Mouse (Mus musculus) CH12.LX (cell line): ENCODE data around the gene Rnft2. TPM values are rescaled to one million over a fixed set of nuclear protein-coding genes. Genes with fewer than 3 reads are reported as not detected.
A peak's percentile ranks its signal among the peaks of the same experiment; 100 is the strongest.

ENCODE experiments used
- DNase-seq: peaks from one replicate; pipeline ENCODE4 v3.0.0-alpha.2; 2013; ENCODE audit errors: extremely low read depth
- H3K27ac ChIP-seq: 2 replicates; pipeline ENCODE4 v1.5.1; 2012; ENCODE audit warnings: low read depth, mild to moderate bottlenecking, control low read depth, moderate library complexity; ENCODE audit not compliant: insufficient read depth
- H3K27me3 ChIP-seq: replicated peaks from 2 replicates; pipeline ENCODE3; 2012; ENCODE audit warnings: inconsistent platforms
- H3K36me3 ChIP-seq, 2 experiments: replicated peaks in 1 of 2; 2 replicates each; pipeline versions ENCODE3 to v1.6.1; 2012; ENCODE audit warnings: inconsistent platforms in 1 of 2, low read length in 1 of 2, mild to moderate bottlenecking in 1 of 2, mixed read lengths in 1 of 2, moderate library complexity in 1 of 2; ENCODE audit not compliant: control insufficient read depth in 1 of 2, insufficient read depth in 1 of 2
- H3K4me1 ChIP-seq, 2 experiments: 2 replicates each; pipeline ENCODE4 v1.6.1; 2012; ENCODE audit warnings: inconsistent platforms in 1 of 2, moderate library complexity in 1 of 2; ENCODE audit not compliant: insufficient read depth in 2 of 2, control insufficient read depth in 1 of 2
- H3K4me2 ChIP-seq: 2 replicates; pipeline ENCODE4 v1.6.1; 2012; ENCODE audit warnings: low read depth, mild to moderate bottlenecking, control low read depth; ENCODE audit not compliant: poor library complexity, insufficient read depth, severe bottlenecking
- H3K4me3 ChIP-seq, 3 experiments: fragments of 150-350 bp in 1 of 3; sonication (generic) in 1 of 3; replicated peaks in 1 of 3; 2 replicates each; pipeline versions ENCODE3 to v1.5.1; 2011 to 2012; ENCODE audit warnings: low read depth in 2 of 3, low read length in 2 of 3, mild to moderate bottlenecking in 2 of 3, moderate library complexity in 2 of 3, control low read depth in 1 of 3, improper control_type of control experiment in 1 of 3, inconsistent platforms in 1 of 3, mixed read lengths in 1 of 3; ENCODE audit not compliant: poor library complexity in 1 of 3
- H3K79me2 ChIP-seq: replicated peaks from 2 replicates; pipeline ENCODE4 v1.6.1; 2012; ENCODE audit warnings: mild to moderate bottlenecking, moderate library complexity; ENCODE audit not compliant: control insufficient read depth, poor library complexity, insufficient read depth, severe bottlenecking; ENCODE audit errors: extremely low read depth
- H3K9ac ChIP-seq: 2 replicates; pipeline ENCODE4 v1.6.1; 2012; ENCODE audit warnings: low read depth, mild to moderate bottlenecking, control low read depth, moderate library complexity; ENCODE audit not compliant: insufficient read depth
- H3K9me3 ChIP-seq: replicated peaks from 2 replicates; pipeline ENCODE3; 2012; ENCODE audit warnings: low read length, inconsistent platforms, mixed read lengths
- CHD2 ChIP-seq: IDR thresholded peaks from 2 replicates; pipeline ENCODE4 v1.6.1; 2011; ENCODE audit warnings: low read length, improper control_type of control experiment
- CTCF ChIP-seq, 2 experiments: IDR thresholded peaks in 1 of 2; conservative IDR thresholded peaks in 1 of 2; 2 replicates each; pipeline ENCODE4 v1.5.1; 2011 to 2012; ENCODE audit warnings: low read depth in 2 of 2, low read length in 2 of 2, improper control_type of control experiment in 1 of 2, inconsistent platforms in 1 of 2, mild to moderate bottlenecking in 1 of 2, moderate library complexity in 1 of 2
- ETS1 ChIP-seq: conservative IDR thresholded peaks from 2 replicates; pipeline ENCODE4 v1.6.1; 2012; ENCODE audit warnings: low read depth, mild to moderate bottlenecking, inconsistent platforms, low read length, improper control_type of control experiment, moderate library complexity
- IRF4 ChIP-seq: IDR thresholded peaks from 2 replicates; pipeline ENCODE4 v1.6.1; 2014; ENCODE audit warnings: low read depth, mild to moderate bottlenecking, inconsistent platforms, low read length, improper control_type of control experiment
- KAT2A ChIP-seq: IDR thresholded peaks from 2 replicates; pipeline ENCODE4 v1.6.1; 2012; ENCODE audit warnings: low read length, improper control_type of control experiment, inconsistent platforms; ENCODE audit not compliant: insufficient replicate concordance
- MEF2A ChIP-seq: IDR thresholded peaks from 2 replicates; pipeline ENCODE4 v1.6.1; 2014; ENCODE audit warnings: low read depth, mild to moderate bottlenecking, inconsistent platforms, low read length, improper control_type of control experiment, borderline replicate concordance
- MYC ChIP-seq: IDR thresholded peaks from 2 replicates; pipeline ENCODE4 v1.6.1; 2011; ENCODE audit warnings: low read depth, mild to moderate bottlenecking, improper control_type of control experiment, low read length
- POLR2AphosphoS2 ChIP-seq: IDR thresholded peaks from 2 replicates; pipeline ENCODE4 v1.6.1; 2011; ENCODE audit warnings: low read depth, low read length, improper control_type of control experiment
- RAD21 ChIP-seq: IDR thresholded peaks from 2 replicates; pipeline ENCODE4 v1.6.1; 2011; ENCODE audit warnings: low read depth, mild to moderate bottlenecking, low read length, improper control_type of control experiment, moderate library complexity
- SIN3A ChIP-seq: IDR thresholded peaks from 2 replicates; pipeline ENCODE4 v1.6.1; 2012; ENCODE audit warnings: low read length, improper control_type of control experiment, inconsistent platforms
- SMC3 ChIP-seq: IDR thresholded peaks from 2 replicates; pipeline ENCODE4 v1.6.1; 2011; ENCODE audit warnings: low read depth, low read length, improper control_type of control experiment
- TBP ChIP-seq: conservative IDR thresholded peaks from 2 replicates; pipeline ENCODE4 v1.6.1; 2011; ENCODE audit warnings: low read depth, low read length, improper control_type of control experiment
- USF2 ChIP-seq: conservative IDR thresholded peaks from 2 replicates; pipeline ENCODE4 v1.6.1; 2011; ENCODE audit warnings: low read depth, low read length, improper control_type of control experiment
- ZC3H11A ChIP-seq: IDR thresholded peaks from 2 replicates; pipeline ENCODE4 v1.6.1; 2012; ENCODE audit warnings: low read depth, mild to moderate bottlenecking, inconsistent platforms, low read length, improper control_type of control experiment
- ZKSCAN1 ChIP-seq: IDR thresholded peaks from 2 replicates; pipeline ENCODE4 v1.6.1; 2012; ENCODE audit warnings: low read depth, inconsistent platforms, low read length, improper control_type of control experiment, borderline replicate concordance
- ZMIZ1 ChIP-seq: IDR thresholded peaks from 2 replicates; pipeline ENCODE4 v1.6.1; 2012; ENCODE audit warnings: low read depth, mild to moderate bottlenecking, inconsistent platforms, low read length, improper control_type of control experiment
- ZNF384 ChIP-seq: IDR thresholded peaks from 2 replicates; pipeline ENCODE4 v1.6.1; 2012; ENCODE audit warnings: low read depth, low read length, improper control_type of control experiment, inconsistent platforms
- dilution Hi-C: fragments of 300-500 bp; cut with MboI; formaldehyde crosslinking; loops from 2 replicates; pipeline ENCODE4 v1.14.3; 2020; ENCODE audit warnings: low sequenced_read_pairs; ENCODE audit not compliant: extremely low pct_unique_long_range_greater_than_20kb, extremely low pct_ligation_motif_present
- in situ Hi-C: fragments of 300-500 bp; cut with MboI; formaldehyde crosslinking; loops from 3 replicates; pipeline ENCODE4 v1.14.3; 2019; ENCODE audit warnings: low sequenced_read_pairs, low pct_ligation_motif_present, low pct_unique_long_range_greater_than_20kb, mixed read lengths
- polyA plus RNA-seq: library from polyadenylated mRNA; unstranded; fragments of >175 nt; gene quantifications from 2 replicates; pipeline ENCODE4 v1.2.1, GENCODE M21; 2012; ENCODE audit warnings: low read depth; ENCODE audit not compliant: insufficient read length
- total RNA-seq, 2 experiments: library from RNA; depleted of rRNA; stranded (reverse); fragments of 300-350 nt in 1 of 2; fragments of >200 nt in 1 of 2; gene quantifications; 2 replicates each; pipeline ENCODE4 v1.2.3; 2012 to 2014

Rnft2 gene
- total and polyA plus RNA-seq, 3 experiments = 1.6 to 5.1 (median 3.4) TPM

DNA sequence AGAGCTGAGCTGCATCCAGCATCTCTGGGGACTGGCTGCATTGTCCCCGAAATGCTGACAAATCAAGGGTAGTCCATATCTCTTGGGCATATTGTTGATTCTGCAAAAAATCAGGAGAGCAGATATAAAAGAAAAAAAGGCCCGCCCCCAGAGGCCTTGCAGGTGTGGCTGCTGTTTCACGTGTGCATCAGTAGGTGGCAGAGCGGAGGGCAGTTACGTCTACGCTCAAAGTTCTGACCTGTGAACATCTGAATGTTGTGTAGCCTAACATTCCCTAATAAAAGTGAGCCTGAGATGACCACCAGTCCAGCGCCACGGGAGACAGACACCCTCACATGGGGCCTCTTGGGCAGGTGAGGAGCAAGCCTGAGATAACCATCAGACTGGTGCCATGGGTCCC, 21.4 kb upstream of the Rnft2 start:
- Histone ChIP-seq H3K36me3 (peaks cover 16 to 38% of the 10 kb centered on the region in 2 experiments), H3K27me3 (peaks cover 2% of the 10 kb centered on the region)
- dilution Hi-C loops = no loop called here

DNA sequence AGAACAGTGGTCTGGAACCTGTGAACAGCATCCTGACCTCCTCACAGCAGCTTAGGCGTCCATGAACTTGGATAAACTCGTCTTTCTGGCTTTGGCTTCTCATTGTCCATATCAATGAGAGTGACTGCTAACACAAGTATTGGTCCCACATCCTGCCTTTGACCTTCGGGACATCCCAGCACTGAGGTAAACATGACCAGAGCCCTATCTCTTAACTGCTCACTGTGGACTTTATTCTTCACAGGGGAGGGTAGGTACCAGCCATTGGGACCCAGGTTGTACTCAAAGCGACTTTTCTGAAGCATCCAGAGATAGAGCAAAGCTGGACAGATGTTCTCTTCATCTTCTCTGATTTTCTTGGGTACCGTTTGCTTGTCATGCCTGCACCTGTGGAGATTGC, 20.4 kb upstream of the Rnft2 start:
- H3K4me2 ChIP-seq = no peak overlapping the region
- H3K4me1 ChIP-seq = peaks cover 7 to 14% of the 10 kb centered on the region in 2 experiments
- no peaks in the 10 kb centered on the region for H3K9me3 ChIP-seq
- no peak overlapping the region for H3K9ac ChIP-seq
- peaks cover 26 to 47% of the 10 kb centered on the region in 2 experiments for H3K36me3 ChIP-seq
- DNase-seq = no peak
- dilution Hi-C loops (no loop called here), in situ Hi-C loops (loop anchor here (10.0 kb wide), 1 partner anchor 469 kb away; no protein-coding TSS in a partner anchor)
- no peak overlapping the region for H3K4me3 ChIP-seq
- H3K27ac ChIP-seq = no peak overlapping the region
- TF ChIP-seq ZC3H11A = no peak
- TF ChIP-seq USF2 = no peak
- TF ChIP-seq ZMIZ1 = no peak
- no peak for TF ChIP-seq SIN3A
- no peak for TF ChIP-seq POLR2AphosphoS2
- no peak for TF ChIP-seq KAT2A
- no peak for TF ChIP-seq ZKSCAN1
- TF ChIP-seq CHD2 = no peak
- no peak for TF ChIP-seq CTCF (conservative IDR thresholded peaks at IDR 0.05 in 1 of 2, IDR thresholded peaks at IDR 0.05 in 1 of 2; ENCODE audit: low read depth in 2 of 2, low read length in 2 of 2)
- no peak for TF ChIP-seq MEF2A
- no peak for TF ChIP-seq ETS1
- no peak for TF ChIP-seq MYC
- no peak for TF ChIP-seq IRF4
- TF ChIP-seq TBP = no peak
- no peak for TF ChIP-seq ZNF384
- peaks cover 2% of the 10 kb centered on the region for H3K27me3 ChIP-seq
- H3K79me2 ChIP-seq = no peaks in the 10 kb centered on the region

More for the DNA sequence above, 21.4 kb upstream of the Rnft2 start:
- no peaks in the 10 kb centered on the region for H3K79me2 ChIP-seq
- peaks cover 7 to 19% of the 10 kb centered on the region in 2 experiments for H3K4me1 ChIP-seq
- in situ Hi-C loops = loop anchor here (10.0 kb wide), 1 partner anchor 468 kb away; no protein-coding TSS in a partner anchor
- TF ChIP-seq RAD21 (peak; percentile 43), CTCF (conservative IDR thresholded peaks at IDR 0.05 in 1 of 2, IDR thresholded peaks at IDR 0.05 in 1 of 2; ENCODE audit: low read depth in 2 of 2, low read length in 2 of 2) (peak in 1 of 2 experiments; percentile 66; a peak in 2 of 4 replicates), SMC3 (peak; percentile 59), POLR2AphosphoS2 (no peak), ZMIZ1 (no peak), KAT2A (no peak)
- DNase-seq = peak; percentile 30
- no peak overlapping the region for H3K9ac ChIP-seq
- H3K9me3 ChIP-seq = no peaks in the 10 kb centered on the region
- H3K4me3 ChIP-seq = no peak overlapping the region
- no peak overlapping the region for H3K27ac ChIP-seq
- H3K4me2 ChIP-seq = no peak overlapping the region
